Mouse (Mus musculus): Measurements from ENCODE around the gene Aes. TPM values are rescaled to one million over a fixed set of nuclear protein-coding genes. Genes with fewer than 3 reads are reported as not detected.
A peak's percentile ranks its signal among the peaks of the same experiment; 100 is the strongest.

The Aes gene
- total RNA-seq, 2 experiments from 2014 or later, result 900 to 948 TPM

GRCm38 (mm10) chr10:81563481-81563880, 4.2 kb downstream of the Aes start:
- no peak for DNase-seq
- intact Hi-C loops (cut with DNase I), result no loop called here

GRCm38 (mm10) chr10:81564216-81564615, 4.9 kb downstream of the Aes start:
- DNase-seq, result peak; percentile 62 to 77
- intact Hi-C loops (cut with DNase I), result no loop called here

- DNase-seq, result peak; percentile 56 to 68
Observed at GRCm38 (mm10) chr10:81564734-81565133, 5.4 kb downstream of the Aes start.

GRCm38 (mm10) chr10:81565257-81566228, 6.3 kb downstream of the Aes start:
- intact Hi-C loops (cut with DNase I), result no loop called here
- no peak for DNase-seq

More at GRCm38 (mm10) chr10:81564734-81565133, 5.4 kb downstream of the Aes start:
- intact Hi-C loops (cut with DNase I), result no loop called here

- intact Hi-C loops (cut with DNase I), result no loop called here
- peak in 1 of 2 experiments; percentile 59 for DNase-seq
Observed at GRCm38 (mm10) chr10:81568381-81569191, 9.3 kb downstream of the Aes start.

GRCm38 (mm10) chr10:81569507-81570237, 10.4 kb downstream of the Aes start:
- intact Hi-C loops (cut with DNase I), result no loop called here

GRCm38 (mm10) chr10:81570238-81570800, 11.0 kb downstream of the Aes start:
- DNase-seq, result no peak
- intact Hi-C loops (cut with DNase I), result no loop called here

More at GRCm38 (mm10) chr10:81569507-81570237, 10.4 kb downstream of the Aes start:
- DNase-seq, result no peak

GRCm38 (mm10) chr10:81570831-81571500, 11.7 kb downstream of the Aes start:
- intact Hi-C loops (cut with DNase I), result no loop called here
- DNase-seq, result peak; percentile 93 to 95

GRCm38 (mm10) chr10:81571501-81571876, 12.2 kb downstream of the Aes start:
- peak; percentile 96 to 99 for DNase-seq
- intact Hi-C loops (cut with DNase I), result no loop called here

- no peak for DNase-seq
- intact Hi-C loops (cut with DNase I), result no loop called here
Observed at GRCm38 (mm10) chr10:81572133-81572671, 12.9 kb downstream of the Aes start.

GRCm38 (mm10) chr10:81572975-81573374, 13.7 kb downstream of the Aes start:
- intact Hi-C loops (cut with DNase I), result no loop called here
- peak; percentile 69 to 71 for DNase-seq

GRCm38 (mm10) chr10:81574081-81575056, 15.1 kb downstream of the Aes start, which contains the start of gene Tle2:
Gene Tle2, plus strand, starts transcription at chr10:81574561.
- intact Hi-C loops (cut with DNase I), result loop anchor here (2.0 kb wide), 1 partner anchor 22 kb away; no protein-coding TSS in a partner anchor
- DNase-seq, result no peak

GRCm38 (mm10) chr10:81575208-81575631, 15.9 kb downstream of the Aes start:
- intact Hi-C loops (cut with DNase I), result loop anchor here (2.0 kb wide), 1 partner anchor 22 kb away; no protein-coding TSS in a partner anchor
- DNase-seq, result peak; percentile 69 to 76

- DNase-seq, result no peak
- intact Hi-C loops (cut with DNase I), result loop anchor here (2.0 kb wide), 1 partner anchor 21 kb away; no protein-coding TSS in a partner anchor
Observed at GRCm38 (mm10) chr10:81575695-81576094, 16.4 kb downstream of the Aes start.

GRCm38 (mm10) chr10:81579967-81580366, 20.7 kb downstream of the Aes start:
- intact Hi-C loops (cut with DNase I), result no loop called here
- no peak for DNase-seq

- DNase-seq, result no peak
- intact Hi-C loops (cut with DNase I), result no loop called here
Observed at GRCm38 (mm10) chr10:81580441-81581070, 21.3 kb downstream of the Aes start.

- no peak for DNase-seq
- intact Hi-C loops (cut with DNase I), result no loop called here
Observed at GRCm38 (mm10) chr10:81583347-81583746, 24.1 kb downstream of the Aes start.
